Mouse (Mus musculus): ENCODE measurements at regions not wholly inside any gene's neighbourhood (a gene's known extent, or its start where the extent isn't known, plus 50 kb on each side); places are given as distances from the start of the nearest gene placed in this dataset.

DNA sequence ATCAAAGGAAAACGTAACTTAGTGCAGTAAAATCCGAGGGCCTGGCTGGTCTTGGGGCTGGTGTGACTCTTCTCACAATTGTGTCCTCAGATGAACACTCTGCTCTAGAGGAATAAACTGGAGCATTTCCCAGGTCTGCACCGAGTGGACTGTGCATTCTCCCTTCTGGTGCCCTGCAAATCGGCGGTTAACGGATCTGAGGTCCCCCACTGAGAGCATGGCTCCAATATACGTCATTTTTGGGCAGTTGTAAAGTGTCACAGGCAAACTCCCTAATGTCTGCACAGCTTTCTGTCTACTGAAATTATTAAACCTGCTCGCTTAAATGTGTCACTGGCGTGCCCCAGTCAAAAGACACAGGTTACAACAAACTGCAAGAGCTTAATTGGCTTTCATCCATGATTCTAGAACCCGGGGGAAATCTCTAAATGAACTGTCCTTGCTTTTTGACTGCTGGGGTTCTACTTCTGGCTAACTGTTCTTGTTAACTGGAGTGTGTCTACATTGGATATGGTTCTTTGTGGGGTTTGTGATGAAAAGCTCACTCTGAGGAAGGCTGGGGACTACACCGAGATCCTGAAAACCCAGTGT is 93.7 kb upstream of the Gm47985 start:
- no peak for DNase-seq

- DNase-seq = no peak
Observed at GRCm38 (mm10) chr1:151092035-151092434, 90.3 kb upstream of the Gm47985 start.

DNA sequence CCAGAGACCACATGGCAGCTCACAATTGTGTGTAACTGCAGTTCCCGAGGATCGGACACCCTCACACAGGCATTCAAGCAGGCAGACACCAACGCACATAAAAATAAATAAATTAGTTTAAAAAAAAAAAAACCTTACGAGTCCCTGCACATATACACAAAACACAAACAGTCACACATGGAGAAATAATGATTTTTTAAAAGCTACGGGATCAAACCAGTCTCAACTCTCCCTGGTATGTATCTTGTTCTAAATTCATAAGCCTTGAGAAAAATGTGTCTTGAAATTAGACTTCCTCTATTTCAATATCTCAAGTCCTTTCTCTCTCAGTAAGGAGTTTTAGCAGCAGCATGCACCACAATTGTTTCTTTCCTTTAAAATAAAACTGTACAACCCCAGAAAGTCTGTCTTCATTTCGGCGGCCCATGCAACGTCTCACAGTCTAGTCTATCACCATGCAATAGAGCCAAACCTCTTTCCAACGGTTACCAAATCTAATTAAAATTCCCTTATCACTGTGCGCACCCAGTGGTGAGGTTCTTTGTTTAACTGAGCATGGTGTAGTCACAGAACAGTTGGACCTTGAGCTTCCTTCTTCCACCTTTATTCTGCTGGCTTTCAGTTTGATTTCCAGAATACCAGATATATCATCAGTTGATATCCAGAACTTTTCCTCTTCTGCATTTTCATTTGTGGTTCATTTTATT is 86.8 kb upstream of the Gm47985 start:
- DNase-seq = no peak

DNA sequence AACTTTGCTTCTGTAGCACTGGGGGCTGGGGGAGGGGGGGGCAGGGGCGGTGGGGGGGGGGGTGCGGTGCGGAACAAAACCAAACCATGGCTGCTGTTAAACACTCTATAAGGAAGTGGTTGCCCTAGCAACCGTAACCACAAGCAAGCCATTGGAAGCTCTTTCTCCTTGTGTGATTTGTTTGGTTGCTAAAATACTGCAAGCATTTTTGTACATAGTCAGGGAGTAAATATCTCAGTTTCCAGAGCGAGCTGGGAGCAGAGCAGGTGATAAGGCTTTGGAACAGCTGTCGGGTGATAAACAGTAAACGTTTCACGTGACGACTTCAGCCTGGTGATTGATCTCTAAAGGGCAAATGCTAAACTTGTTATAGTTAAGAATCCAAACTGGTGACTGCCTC is 86.3 kb upstream of the Gm47985 start:
- no peak for DNase-seq

GRCm38 (mm10) chr1:151097506-151097905 is 84.8 kb upstream of the Gm47985 start:
- DNase-seq = no peak

- no peak for DNase-seq
Observed at GRCm38 (mm10) chr1:151098763-151099162, 83.6 kb upstream of the Gm47985 start.

DNA sequence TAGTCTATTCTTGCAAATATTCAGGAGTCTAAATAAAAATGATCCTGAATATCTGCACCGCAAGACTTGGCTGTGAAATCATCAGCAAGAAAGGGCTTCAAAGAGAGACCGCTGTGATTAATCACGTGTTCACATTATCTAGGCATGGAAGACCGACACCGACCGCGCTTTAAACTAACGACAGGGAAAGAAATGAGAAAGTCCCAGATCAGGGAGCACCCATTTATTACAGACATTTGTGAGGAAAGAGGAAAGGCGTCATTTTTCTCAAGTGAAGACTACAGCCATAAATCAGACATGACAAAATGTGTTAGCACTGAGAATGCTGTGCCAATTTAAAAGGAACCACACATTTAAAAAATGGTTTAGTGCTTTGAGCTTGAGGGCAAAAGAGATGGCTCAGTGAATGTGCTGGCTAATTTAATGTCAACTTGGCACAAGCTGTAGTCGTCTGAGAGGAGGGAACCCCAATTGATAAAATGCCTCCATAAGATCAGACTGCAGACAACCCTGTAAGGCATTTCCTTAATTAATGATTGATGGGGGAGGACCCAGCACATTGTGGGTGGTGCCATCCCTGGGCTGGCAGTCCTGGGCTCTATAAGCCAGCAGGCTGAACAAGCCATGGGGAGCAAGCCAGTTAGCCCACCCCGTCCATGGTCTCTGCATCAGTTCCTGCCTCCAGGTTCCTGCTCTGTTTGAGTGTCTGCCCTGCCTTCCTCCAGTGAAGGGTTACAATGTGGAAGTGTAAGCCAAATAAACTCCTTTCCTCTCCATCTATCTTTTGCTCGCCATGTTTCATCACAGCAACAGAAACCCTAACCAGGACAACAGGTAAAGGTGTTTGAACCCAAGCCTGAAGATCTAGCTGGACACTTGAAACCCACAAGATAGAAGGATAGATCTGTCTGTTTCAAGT is 81.5 kb upstream of the Gm47985 start:
- DNase-seq = no peak

DNA sequence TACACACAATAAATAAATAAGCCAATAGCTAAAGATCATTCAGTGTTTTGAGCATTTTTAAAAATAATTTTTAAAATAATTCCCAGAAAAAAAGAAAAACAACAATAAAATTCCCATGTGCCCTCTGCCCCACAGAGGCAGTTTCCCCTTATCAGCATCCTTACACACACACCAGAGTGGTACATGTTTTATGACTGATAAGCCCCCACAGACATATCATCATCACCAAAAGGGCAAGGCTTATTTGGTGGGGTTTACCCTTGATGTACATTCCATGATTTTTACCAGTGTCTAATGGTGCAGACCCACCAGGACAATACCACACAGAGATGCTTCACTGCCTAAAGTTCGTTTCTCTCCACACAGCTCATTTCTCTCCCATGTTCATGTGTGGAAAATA is 80.8 kb upstream of the Gm47985 start:
- DNase-seq = no peak

- DNase-seq = no peak
Observed at GRCm38 (mm10) chr1:151102061-151102460, 80.3 kb upstream of the Gm47985 start.

GRCm38 (mm10) chr1:151102646-151103391 is 79.5 kb upstream of the Gm47985 start:
- DNase-seq = peak; percentile 30

DNA sequence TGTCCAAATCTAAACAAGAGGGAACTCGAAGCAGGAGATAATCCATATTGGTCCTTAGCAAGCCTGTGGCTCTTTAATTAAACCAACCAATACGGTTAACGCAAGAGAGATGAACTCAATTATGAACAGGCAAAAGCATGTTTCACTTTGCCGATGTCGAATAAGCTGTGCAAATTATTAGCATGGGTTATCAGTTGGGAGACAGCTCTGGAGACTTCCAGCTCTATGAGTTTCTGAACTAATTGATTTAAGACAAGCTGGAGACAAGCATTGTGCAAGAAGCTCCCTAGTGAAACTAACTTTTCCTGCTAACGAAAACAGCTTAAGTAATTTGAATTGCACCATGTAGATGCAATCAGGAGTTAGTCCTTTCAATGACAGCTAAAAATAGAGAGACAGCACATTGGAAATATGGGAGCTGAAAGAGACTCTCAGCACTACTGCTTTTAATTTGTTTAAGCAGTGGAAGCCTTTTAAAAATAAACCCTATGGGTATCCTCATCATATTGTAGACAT is 78.8 kb upstream of the Gm47985 start:
- DNase-seq = no peak

DNA sequence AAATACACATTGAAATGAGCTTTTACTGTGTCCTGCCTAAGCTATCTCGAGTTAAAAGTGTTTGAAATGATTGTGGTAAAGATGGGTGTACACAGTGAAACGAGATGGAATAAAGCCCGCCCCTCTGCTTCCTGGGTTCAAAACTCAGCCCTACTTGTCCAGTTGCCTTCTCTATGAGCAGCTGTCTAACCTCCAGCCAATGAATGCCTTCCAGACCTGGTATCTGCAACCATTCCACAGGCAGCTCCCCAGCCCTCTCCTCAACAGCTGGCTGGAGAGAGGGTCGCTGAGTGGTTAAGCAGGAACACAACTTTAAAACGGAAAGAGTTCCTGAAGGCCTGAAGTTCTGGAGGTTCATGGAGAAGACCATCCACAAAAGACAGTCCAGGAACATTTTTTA is 78.0 kb upstream of the Gm47985 start:
- DNase-seq = no peak

DNA sequence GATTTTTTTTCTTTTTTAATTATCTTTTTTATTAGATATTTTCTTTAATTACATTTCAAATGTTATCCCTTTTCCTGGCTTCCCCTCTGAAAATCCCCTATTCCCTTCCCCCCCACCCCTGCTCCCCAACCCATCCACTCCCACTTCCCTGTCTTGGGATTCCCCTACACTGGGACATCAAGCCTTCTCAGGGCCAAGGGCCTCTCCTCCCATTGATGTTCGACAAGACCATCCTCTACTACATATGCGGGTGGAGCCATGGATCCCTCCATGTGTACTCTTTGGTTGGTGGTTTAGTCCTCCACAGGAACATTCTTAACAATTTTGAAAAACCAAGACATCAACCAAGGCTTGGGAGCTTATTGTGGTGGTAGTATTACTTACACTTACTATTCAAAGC is 77.5 kb upstream of the Gm47985 start:
- DNase-seq = no peak

DNA sequence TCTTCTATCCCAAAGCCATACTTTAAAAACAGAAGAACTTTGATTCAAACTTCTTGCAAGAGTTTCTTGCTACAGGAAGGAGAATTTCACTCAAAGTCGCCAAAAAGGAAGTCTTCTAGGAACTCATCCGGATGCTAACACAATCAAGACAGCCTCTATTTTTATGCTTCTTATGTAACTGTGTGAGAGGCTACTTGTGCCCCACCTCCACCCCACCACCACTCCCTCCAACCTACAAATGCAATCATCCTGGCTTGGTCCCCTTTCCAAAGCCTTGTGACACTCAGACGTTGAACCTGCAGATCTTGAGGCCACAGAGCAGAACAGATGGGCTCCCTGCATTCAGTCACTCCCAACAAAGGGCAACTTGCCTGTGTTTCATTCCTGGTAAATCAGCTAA is 77.1 kb upstream of the Gm47985 start:
- DNase-seq = peak; percentile 19

GRCm38 (mm10) chr1:151107401-151107800 is 74.9 kb upstream of the Gm47985 start:
- no peak for DNase-seq

DNA sequence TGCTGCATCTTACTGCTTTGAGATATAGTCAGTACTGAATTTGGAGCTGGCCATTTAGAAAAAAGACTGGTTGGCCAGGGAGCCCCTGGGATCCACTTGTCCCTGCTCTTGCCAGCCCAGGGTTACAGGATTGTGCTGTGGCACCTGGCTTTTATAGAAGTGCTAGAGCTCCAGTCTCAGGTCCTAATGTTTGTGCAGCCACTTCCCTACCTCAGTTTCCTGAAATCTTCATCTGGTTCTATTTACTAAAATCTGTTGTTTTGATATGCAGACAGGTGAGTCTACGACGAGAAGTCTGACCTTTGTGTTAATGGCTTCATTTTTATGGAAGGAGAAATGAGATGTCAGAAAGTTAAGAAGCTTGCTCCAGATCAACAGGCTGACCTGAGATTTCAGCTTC is 73.0 kb upstream of the Gm47985 start:
- DNase-seq = no peak

- DNase-seq = no peak
Observed at GRCm38 (mm10) chr1:151110412-151110811, 71.9 kb upstream of the Gm47985 start.

DNA sequence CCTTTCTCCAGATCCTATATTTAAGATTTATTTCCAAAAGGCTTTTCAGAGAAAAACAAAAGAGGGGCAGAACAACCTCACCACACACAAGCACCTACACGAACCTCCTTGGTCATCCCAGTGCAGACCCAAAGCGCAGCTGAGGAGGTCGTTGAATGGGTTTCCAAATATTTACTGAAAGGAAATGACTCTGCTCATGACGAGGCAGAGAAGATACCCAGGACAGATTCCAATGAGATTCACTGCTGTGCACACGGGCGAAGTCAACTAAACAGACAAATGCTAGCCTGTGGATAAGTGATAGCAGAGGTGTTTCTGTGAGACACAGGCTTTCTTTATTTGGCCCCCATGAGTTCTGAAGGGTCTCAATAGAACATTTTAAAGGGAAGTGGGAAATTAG is 70.7 kb upstream of the Gm47985 start:
- DNase-seq = no peak

DNA sequence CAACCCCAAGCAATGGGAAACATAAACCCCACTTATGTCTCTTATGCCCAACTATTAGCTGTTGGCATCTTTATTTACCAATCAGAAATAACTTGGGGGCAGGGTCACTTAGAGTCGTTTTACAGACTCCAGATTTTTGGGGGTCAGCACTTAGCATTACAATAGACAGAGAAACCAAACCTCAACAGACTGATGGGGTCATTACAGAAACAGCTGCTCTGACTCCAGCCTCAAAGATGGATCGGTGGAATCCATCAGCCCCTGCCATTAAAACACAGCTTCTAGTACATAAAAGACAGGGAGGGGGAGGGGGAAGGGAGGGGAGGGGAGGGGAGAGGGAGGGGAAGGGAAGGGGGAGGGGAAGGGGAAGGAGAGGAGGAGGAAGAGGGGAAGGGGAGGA is 69.9 kb upstream of the Gm47985 start:
- no peak for DNase-seq

- DNase-seq = no peak
Observed at GRCm38 (mm10) chr1:151113199-151113598, 69.1 kb upstream of the Gm47985 start.

DNA sequence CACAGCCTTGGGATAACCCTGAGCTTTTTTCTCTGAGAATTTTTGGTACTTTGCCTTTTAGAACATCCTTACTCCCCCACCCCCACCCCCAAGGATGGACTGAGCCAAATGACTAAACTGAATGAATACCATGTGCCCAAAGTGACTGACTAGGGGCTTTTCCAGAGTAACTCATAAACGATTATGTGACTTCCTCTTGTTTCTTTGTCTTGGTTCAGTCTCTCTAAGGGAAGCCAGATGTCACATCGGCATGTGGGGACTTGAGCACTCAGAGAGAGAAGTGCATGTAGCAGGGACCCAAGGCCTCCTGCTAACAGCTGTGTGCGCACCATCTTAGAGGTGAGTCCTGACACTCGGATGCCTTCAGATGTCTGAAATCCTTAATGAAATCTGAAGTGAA is 63.8 kb upstream of the Gm47985 start:
- DNase-seq = no peak

DNA sequence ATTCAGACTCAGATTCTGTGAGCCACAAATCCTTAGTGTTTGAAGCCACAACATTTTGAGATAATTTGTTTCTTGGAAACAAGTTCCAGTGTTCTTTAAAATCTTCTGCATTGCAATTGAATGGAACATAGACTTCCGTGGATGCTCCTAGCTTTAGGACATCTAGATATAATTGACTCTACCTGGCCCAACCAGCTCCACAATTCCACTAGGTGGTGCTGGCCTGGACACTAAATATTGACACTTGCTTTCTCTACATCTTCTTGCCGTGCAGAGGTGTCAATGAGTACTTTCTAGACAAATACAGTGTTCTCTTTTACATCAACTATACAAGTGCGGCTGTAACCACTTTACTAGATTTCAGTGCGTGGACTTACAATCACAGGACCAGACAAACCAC is 63.4 kb upstream of the Gm47985 start:
- DNase-seq = no peak

DNA sequence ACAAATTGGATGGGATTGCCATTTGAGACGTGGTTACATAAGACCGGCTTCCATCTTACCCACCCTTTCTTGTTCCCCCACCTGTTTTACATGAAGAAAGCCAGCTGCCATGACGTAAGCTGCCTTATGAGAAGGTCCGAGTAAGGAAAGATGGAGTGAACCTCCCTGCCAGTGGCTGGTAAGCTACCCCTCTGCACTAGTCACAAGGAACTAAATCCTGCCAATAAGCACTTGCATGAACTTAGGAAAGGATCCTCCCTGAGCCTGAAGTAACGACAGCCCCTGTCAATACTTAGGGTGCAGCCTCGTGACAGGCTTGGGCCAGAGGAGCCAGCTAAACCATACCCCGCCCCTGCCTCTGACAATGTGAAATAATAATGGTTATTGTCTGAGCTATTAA is 62.8 kb upstream of the Gm47985 start:
- no peak for DNase-seq
